Mouse (Mus musculus) megakaryocyte, embryonic 14.5 days (primary cell): ENCODE measurements around the gene Capg. TPM values are rescaled to one million over a fixed set of nuclear protein-coding genes. Genes with fewer than 3 reads are reported as not detected.
A peak's percentile ranks its signal among the peaks of the same experiment; 100 is the strongest.

Source experiments
- H3K27me3 ChIP-seq: replicated peaks from 2 replicates; pipeline ENCODE3; 2012; ENCODE audit warnings: inconsistent platforms
- H3K36me3 ChIP-seq: replicated peaks from 2 replicates; pipeline ENCODE3; 2012; ENCODE audit warnings: low read length, inconsistent platforms, mixed read lengths
- H3K4me1 ChIP-seq: 2 replicates; pipeline ENCODE4 v1.6.1; 2012; ENCODE audit warnings: inconsistent platforms
- H3K4me3 ChIP-seq: replicated peaks from 2 replicates; pipeline ENCODE3; 2012; ENCODE audit warnings: moderate library complexity, mild to moderate bottlenecking, inconsistent platforms
- H3K9me3 ChIP-seq: 2 replicates; pipeline ENCODE4 v1.6.1; 2012; ENCODE audit warnings: inconsistent platforms
- FLI1 ChIP-seq: IDR thresholded peaks from 2 replicates; pipeline ENCODE4 v1.6.1; 2012; ENCODE audit warnings: low read length, inconsistent platforms, mixed read lengths
- GATA1 ChIP-seq: IDR thresholded peaks from 3 replicates; pipeline ENCODE4 v1.6.1; 2012; ENCODE audit warnings: mixed read lengths, low read length, inconsistent platforms, borderline replicate concordance
- polyA plus RNA-seq: library from polyadenylated mRNA; stranded (reverse); fragments of >175 nt; gene quantifications from 2 replicates; pipeline ENCODE4 v1.2.3, GENCODE M21; 2012; ENCODE audit warnings: low replicate concordance; ENCODE audit not compliant: insufficient read depth

The Capg gene
- polyA plus RNA-seq, 1 experiment, result 140 TPM

GRCm38 (mm10) chr6:72562894-72563293 is 18.7 kb downstream of the Capg start:
- H3K9me3 ChIP-seq, result no peaks in the 10 kb centered on the region
- H3K36me3 ChIP-seq, result peaks cover 60% of the 10 kb centered on the region
- H3K27me3 ChIP-seq, result peaks cover 17% of the 10 kb centered on the region
- H3K4me3 ChIP-seq, result no peak overlapping the region
- H3K4me1 ChIP-seq, result peaks cover 27% of the 10 kb centered on the region
- TF ChIP-seq FLI1, result no peak
- TF ChIP-seq GATA1, result no peak

GRCm38 (mm10) chr6:72565506-72565905 is 21.3 kb downstream of the Capg start:
- TF ChIP-seq GATA1, result no peak
- TF ChIP-seq FLI1, result no peak

GRCm38 (mm10) chr6:72566044-72566443 is 21.9 kb downstream of the Capg start:
- Histone ChIP-seq H3K36me3 (peaks cover 59% of the 10 kb centered on the region), H3K4me3 (peak overlapping the region; percentile 44), H3K9me3 (no peaks in the 10 kb centered on the region), H3K27me3 (peaks cover 11% of the 10 kb centered on the region), H3K4me1 (peaks cover 23% of the 10 kb centered on the region)
- TF ChIP-seq FLI1, result no peak
- no peak for TF ChIP-seq GATA1

More at GRCm38 (mm10) chr6:72565506-72565905, 21.3 kb downstream of the Capg start:
- Histone ChIP-seq H3K27me3 (peaks cover 11% of the 10 kb centered on the region), H3K9me3 (no peaks in the 10 kb centered on the region), H3K4me1 (peaks cover 23% of the 10 kb centered on the region), H3K36me3 (peaks cover 58% of the 10 kb centered on the region), H3K4me3 (no peak overlapping the region)

- no peak for TF ChIP-seq GATA1
- TF ChIP-seq FLI1, result no peak
- H3K4me3 ChIP-seq, result no peak overlapping the region
- peaks cover 62% of the 10 kb centered on the region for H3K36me3 ChIP-seq
- peaks cover 21% of the 10 kb centered on the region for H3K4me1 ChIP-seq
- no peaks in the 10 kb centered on the region for H3K9me3 ChIP-seq
- H3K27me3 ChIP-seq, result peaks cover 11% of the 10 kb centered on the region
These were observed 23.3 kb downstream of the Capg start for GRCm38 (mm10) chr6:72567508-72567907.

- Histone ChIP-seq H3K9me3 (no peaks in the 10 kb centered on the region), H3K4me1 (peaks cover 16% of the 10 kb centered on the region), H3K4me3 (no peak overlapping the region), H3K36me3 (peaks cover 65% of the 10 kb centered on the region), H3K27me3 (peaks cover 4% of the 10 kb centered on the region)
- TF ChIP-seq GATA1, result no peak
- no peak for TF ChIP-seq FLI1
These were observed 24.5 kb downstream of the Capg start for GRCm38 (mm10) chr6:72568736-72569135.

GRCm38 (mm10) chr6:72570644-72571397 is 26.6 kb downstream of the Capg start:
- Histone ChIP-seq H3K4me3 (no peak overlapping the region), H3K4me1 (peaks cover 21% of the 10 kb centered on the region), H3K27me3 (no peaks in the 10 kb centered on the region), H3K9me3 (no peaks in the 10 kb centered on the region), H3K36me3 (peaks cover 86% of the 10 kb centered on the region)
- no peak for TF ChIP-seq GATA1

GRCm38 (mm10) chr6:72571826-72572225 is 27.6 kb downstream of the Capg start:
- no peak overlapping the region for H3K4me3 ChIP-seq
- no peaks in the 10 kb centered on the region for H3K9me3 ChIP-seq
- no peaks in the 10 kb centered on the region for H3K27me3 ChIP-seq
- TF ChIP-seq GATA1 (no peak), FLI1 (no peak)
- H3K36me3 ChIP-seq, result peaks cover 89% of the 10 kb centered on the region
- peaks cover 21% of the 10 kb centered on the region for H3K4me1 ChIP-seq

GRCm38 (mm10) chr6:72576041-72576440 is 31.9 kb downstream of the Capg start:
- peaks cover 90% of the 10 kb centered on the region for H3K36me3 ChIP-seq
- H3K27me3 ChIP-seq, result peaks cover 3% of the 10 kb centered on the region
- H3K4me1 ChIP-seq, result peaks cover 22% of the 10 kb centered on the region
- no peak overlapping the region for H3K4me3 ChIP-seq
- no peaks in the 10 kb centered on the region for H3K9me3 ChIP-seq
- no peak for TF ChIP-seq GATA1
- no peak for TF ChIP-seq FLI1

- Histone ChIP-seq H3K36me3 (peaks cover 65% of the 10 kb centered on the region), H3K4me1 (peaks cover 15% of the 10 kb centered on the region), H3K4me3 (no peak overlapping the region), H3K9me3 (no peaks in the 10 kb centered on the region), H3K27me3 (peaks cover 7% of the 10 kb centered on the region)
- no peak for TF ChIP-seq FLI1
- TF ChIP-seq GATA1, result no peak
These were observed 37.6 kb downstream of the Capg start for GRCm38 (mm10) chr6:72581625-72582382.

- TF ChIP-seq GATA1 (no peak), FLI1 (no peak)
- H3K27me3 ChIP-seq, result peaks cover 4% of the 10 kb centered on the region
- H3K4me3 ChIP-seq, result no peak overlapping the region
- H3K9me3 ChIP-seq, result no peaks in the 10 kb centered on the region
- H3K4me1 ChIP-seq, result peaks cover 14% of the 10 kb centered on the region
- H3K36me3 ChIP-seq, result peaks cover 64% of the 10 kb centered on the region
These were observed 39.1 kb downstream of the Capg start for GRCm38 (mm10) chr6:72583211-72583839.
